Mouse (Mus musculus) liver, adult 10 weeks (tissue): ENCODE results near the gene Lad1. TPM values are rescaled to one million over a fixed set of nuclear protein-coding genes. Genes with fewer than 3 reads are reported as not detected.

Source experiments
- polyA plus RNA-seq: library from polyadenylated mRNA; stranded (reverse); fragments of 350-450 nt; fragmentation: Illumina TruSeq; extraction: RNeasy Lipid Tissue Mini Kit (QIAGEN cat#74804); gene quantifications from one replicate; pipeline ENCODE4 v1.2.3, GENCODE M21; 2014; ENCODE audit warnings: low read depth, low replicate concordance

The Lad1 gene
- 0.29 TPM for polyA plus RNA-seq

GRCm38 (mm10) chr1:135818481-135819086, at the start of gene Lad1:
Lad1 (plus strand) TSS chr1:135818598.

DNA sequence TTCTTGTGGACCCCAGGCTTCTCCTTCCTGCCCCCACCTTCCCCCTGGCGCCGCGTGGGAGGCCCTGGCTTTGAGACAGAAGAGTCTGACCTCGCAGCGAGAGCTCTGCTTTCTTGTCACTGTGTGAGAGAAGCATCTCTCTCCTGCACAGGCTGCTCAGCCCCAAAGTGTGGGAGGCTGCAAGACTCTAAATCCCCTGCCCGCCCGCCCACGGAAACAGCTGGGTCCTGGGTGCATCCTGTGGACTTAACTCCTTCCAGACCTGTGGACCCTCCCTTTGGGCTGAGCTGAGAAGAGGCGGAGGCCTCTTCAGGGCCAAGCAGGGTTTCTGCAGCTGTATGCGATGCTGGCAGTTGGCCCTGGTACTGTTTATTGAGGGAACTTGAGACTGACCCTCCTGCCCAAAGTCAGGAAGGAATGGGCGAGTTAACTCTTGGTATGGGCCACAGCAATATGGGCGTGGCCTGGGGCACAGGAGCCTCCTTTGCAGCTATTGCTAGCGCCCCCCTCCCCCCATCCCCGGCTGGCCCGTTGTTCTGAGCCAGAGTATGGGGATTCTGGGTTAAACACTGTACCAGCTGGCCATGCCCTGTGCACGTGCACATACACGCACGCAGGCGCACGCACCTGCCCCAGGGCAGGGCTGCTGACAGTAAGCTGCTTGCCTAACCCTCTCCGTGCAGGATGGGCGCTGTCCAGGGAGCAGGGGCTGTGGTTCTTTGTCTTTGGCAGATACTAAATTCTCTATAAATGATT, 39.4 kb upstream of the Lad1 start, which contains the start of gene Tnni1:
Tnni1 (plus strand) TSS at position 655 of the 756 bp plus-strand sequence.

DNA sequence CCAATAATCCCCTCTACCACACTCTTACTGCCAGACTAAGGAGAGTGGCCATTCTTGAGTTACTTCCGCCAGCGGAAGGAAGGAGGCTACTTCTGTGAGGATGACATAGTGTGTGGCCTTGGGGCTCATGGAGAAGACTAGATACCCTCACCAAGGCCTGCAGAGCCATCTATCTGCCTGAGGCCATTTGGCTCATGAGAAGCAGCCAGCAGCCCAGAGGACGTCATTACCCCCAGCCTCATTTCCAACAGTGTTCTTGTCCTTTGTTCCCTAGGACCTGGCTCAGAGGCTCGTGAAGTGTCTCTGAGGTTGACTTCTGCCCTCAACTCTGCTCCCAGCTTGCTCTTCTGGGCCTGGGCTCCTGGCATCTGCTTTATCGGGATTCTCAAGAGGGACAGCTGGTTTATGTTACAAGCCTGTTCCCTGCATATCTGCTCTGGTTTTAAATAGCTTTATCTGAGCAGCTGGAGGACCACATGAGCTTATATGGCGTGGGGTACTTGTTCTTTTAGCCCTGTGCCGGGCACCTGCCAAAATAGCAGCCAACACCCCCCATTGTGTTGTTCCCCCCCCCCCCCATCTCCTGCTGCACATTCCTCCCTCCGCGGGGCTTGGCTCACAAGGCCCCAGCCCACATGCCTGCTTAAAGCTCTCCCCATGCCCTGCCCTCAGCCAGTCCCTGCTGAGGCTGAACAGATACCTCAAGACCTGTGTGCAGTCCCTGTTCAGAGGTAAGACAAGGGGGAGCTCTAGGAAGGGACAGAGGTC, 17.5 kb downstream of the Lad1 start, which contains the start of gene Tnnt2:
Tnnt2 (plus strand) TSS at position 639 of the 768 bp plus-strand sequence.

Other genes starting within 250 kb of the Lad1 start
- 1.2 TPM for gene Nav1, start 211.3 kb upstream of the Lad1 start, polyA plus RNA-seq
- 4.2 TPM for gene Csrp1, start 98.5 kb upstream of the Lad1 start, polyA plus RNA-seq
- gene Phlda3, start 52.5 kb upstream of the Lad1 start, polyA plus RNA-seq, result not detected
- not detected for gene Tnni1, start 39.2 kb upstream of the Lad1 start, polyA plus RNA-seq
- not detected for gene Tnnt2, start 17.8 kb downstream of the Lad1 start, polyA plus RNA-seq
- not detected for gene Pkp1, start 100.6 kb downstream of the Lad1 start, polyA plus RNA-seq
- gene Igfn1, start 187.7 kb downstream of the Lad1 start, polyA plus RNA-seq, result not detected
- gene Tmem9, start 189.6 kb downstream of the Lad1 start, polyA plus RNA-seq, result 2.5 TPM
- not detected for gene Ascl5, start 232.2 kb downstream of the Lad1 start, polyA plus RNA-seq
- gene Cacna1s, start 234.2 kb downstream of the Lad1 start, polyA plus RNA-seq, result not detected